Mouse (Mus musculus): ENCODE data around the gene Lims1. TPM values are rescaled to one million over a fixed set of nuclear protein-coding genes. Genes with fewer than 3 reads are reported as not detected.
"Not testable (repeated sequence)": the region's sequence is repeated elsewhere in the genome, so short reads cannot be mapped to it uniquely, and the experiment has no call there.

Gene Lims1
- polyA plus RNA-seq, 1 experiment from 2014 or later = 48.3 TPM

DNA sequence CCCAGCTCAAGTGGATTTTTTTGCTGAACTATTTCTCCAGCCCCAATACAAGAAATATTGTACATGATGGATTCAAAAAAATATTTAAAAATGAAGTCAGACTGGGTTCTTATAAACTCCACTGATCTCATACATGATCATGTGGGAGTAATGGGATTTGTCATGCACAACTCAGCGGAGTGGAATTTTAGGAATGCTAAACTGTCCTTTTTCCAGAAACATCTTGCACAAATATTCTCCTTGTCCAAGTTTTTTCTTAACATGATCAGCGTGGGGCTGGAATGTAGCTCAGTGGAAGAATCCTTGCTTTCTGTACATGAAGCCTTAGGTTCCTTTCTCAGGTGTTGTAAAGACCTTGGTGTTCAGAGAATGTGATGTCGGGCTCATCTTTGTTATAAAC is 2.4 kb upstream of the Lims1 start:
- WGBS = 93% methylated on average over 3 of the region's 3 CpGs
- Histone ChIP-seq H3K4me2 (ENCODE audit: low read depth, low read length) (no peak overlapping the region), H3K4me3 (ENCODE audit: low read depth, low read length) (no peak overlapping the region), H3K36me3 (ENCODE audit: control insufficient read depth, insufficient read depth, low read length) (no peaks in the 10 kb centered on the region), H3K9ac (replicated peaks; ENCODE audit: low read depth, low read length) (no peak overlapping the region), H3K27me3 (ENCODE audit: control insufficient read depth, insufficient read depth, low read length) (no peaks in the 10 kb centered on the region), H3K4me1 (ENCODE audit: control insufficient read depth, insufficient read depth, low read length) (peaks cover 4% of the 10 kb centered on the region; the same call in 1 of the 2 replicates), H3K27ac (ENCODE audit: low read depth, low read length) (no peak overlapping the region), H3K9me3 (ENCODE audit: control insufficient read depth, low read length) (no peaks in the 10 kb centered on the region)
- ATAC-seq (ENCODE audit: low read depth) = no peak

DNA sequence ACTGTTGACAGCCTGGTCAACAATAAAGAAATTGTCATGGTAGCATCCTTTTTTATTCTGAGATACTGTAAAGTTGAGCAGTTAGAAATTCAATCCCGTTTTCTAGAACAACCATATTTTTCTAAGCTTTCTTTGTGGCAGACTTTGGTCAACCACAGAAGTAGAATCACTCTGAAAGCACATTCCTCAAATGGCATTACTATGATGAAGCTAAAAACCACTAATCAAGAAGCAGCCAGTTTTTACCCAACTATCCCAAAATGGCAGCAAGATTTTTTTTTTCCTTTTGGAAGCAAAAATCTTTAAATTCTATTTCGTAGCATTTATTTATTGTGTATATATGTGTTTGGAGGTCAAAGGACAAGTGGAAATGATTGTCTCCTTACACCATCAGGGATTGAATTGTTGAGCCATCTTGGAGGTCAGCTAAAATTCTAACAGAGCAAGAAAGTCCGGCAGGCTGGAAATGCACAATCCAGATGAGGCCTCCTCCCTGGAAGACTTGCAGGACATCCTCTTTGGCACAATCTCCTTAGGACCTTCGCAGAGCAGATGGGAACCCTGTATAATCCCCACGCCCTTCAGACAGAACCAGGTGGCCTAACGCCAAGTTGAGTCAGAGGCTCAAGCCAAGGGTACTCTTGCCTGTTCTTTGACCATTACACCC is 772 bp upstream of the Lims1 start:
- 33% methylated on average over 6 of the region's 6 CpGs for WGBS
- Histone ChIP-seq H3K9me3 (ENCODE audit: control insufficient read depth, low read length) (no peaks in the 10 kb centered on the region), H3K4me2 (ENCODE audit: low read depth, low read length) (peak overlapping the region; percentile 55), H3K9ac (replicated peaks; ENCODE audit: low read depth, low read length) (no peak overlapping the region), H3K4me3 (ENCODE audit: low read depth, low read length) (peak overlapping the region; percentile 86), H3K27ac (ENCODE audit: low read depth, low read length) (peak overlapping the region; percentile 36), H3K27me3 (ENCODE audit: control insufficient read depth, insufficient read depth, low read length) (no peaks in the 10 kb centered on the region), H3K4me1 (ENCODE audit: control insufficient read depth, insufficient read depth, low read length) (peaks cover 15% of the 10 kb centered on the region; the same call in 1 of the 2 replicates), H3K36me3 (ENCODE audit: control insufficient read depth, insufficient read depth, low read length) (no peaks in the 10 kb centered on the region)
- ATAC-seq (ENCODE audit: low read depth) = no peak

GRCm38 (mm10) chr10:58326271-58326670 is 3.0 kb downstream of the Lims1 start:
- no peak for ATAC-seq (ENCODE audit: low read depth)
- peaks cover 15% of the 10 kb centered on the region; the same call in 1 of the 2 replicates for H3K4me1 ChIP-seq (ENCODE audit: control insufficient read depth, insufficient read depth, low read length)
- no peak overlapping the region for H3K27ac ChIP-seq (ENCODE audit: low read depth, low read length)
- 21% methylated on average over 3 of the region's 3 CpGs for WGBS
- H3K4me2 ChIP-seq (ENCODE audit: low read depth, low read length) = 0 out of 2 replicates have a peak overlapping the region, but pooled peaks have one; percentile 4
- no peaks in the 10 kb centered on the region for H3K27me3 ChIP-seq (ENCODE audit: control insufficient read depth, insufficient read depth, low read length)
- H3K4me3 ChIP-seq (ENCODE audit: low read depth, low read length) = no peak overlapping the region
- H3K9ac ChIP-seq (replicated peaks; ENCODE audit: low read depth, low read length) = no peak overlapping the region
- H3K36me3 ChIP-seq (ENCODE audit: control insufficient read depth, insufficient read depth, low read length) = no peaks in the 10 kb centered on the region
- no peaks in the 10 kb centered on the region for H3K9me3 ChIP-seq (ENCODE audit: control insufficient read depth, low read length)

DNA sequence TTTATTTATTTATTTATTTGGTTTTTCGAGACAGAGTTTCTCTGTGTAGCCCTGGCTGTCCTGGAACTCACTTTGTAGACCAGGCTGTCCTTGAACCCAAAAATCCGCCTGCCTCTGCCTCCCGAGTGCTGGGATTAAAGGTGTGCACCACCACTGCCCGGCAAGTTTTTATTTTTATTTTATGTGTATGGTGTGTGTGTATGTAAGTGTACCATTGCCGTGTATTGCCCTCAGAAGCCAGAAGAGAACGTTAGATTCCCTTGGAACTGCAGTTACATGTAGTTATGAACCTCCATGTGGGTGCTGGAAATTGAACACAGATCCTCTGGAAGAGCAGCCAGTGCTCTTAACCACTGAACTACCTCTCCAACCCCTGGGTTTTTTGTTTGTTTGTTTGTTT is 4.6 kb downstream of the Lims1 start:
- H3K4me3 ChIP-seq (ENCODE audit: low read depth, low read length); H3K27ac ChIP-seq (ENCODE audit: low read depth, low read length); H3K36me3 ChIP-seq (ENCODE audit: control insufficient read depth, insufficient read depth, low read length); ATAC-seq (ENCODE audit: low read depth); H3K4me2 ChIP-seq (ENCODE audit: low read depth, low read length); H3K27me3 ChIP-seq (ENCODE audit: control insufficient read depth, insufficient read depth, low read length); H3K9ac ChIP-seq (replicated peaks; ENCODE audit: low read depth, low read length); H3K9me3 ChIP-seq (ENCODE audit: control insufficient read depth, low read length): not testable (repeated sequence)
- 97% methylated on average over 6 of the region's 6 CpGs for WGBS
- peaks cover 15% of the 10 kb centered on the region; the same call in 1 of the 2 replicates for H3K4me1 ChIP-seq (ENCODE audit: control insufficient read depth, insufficient read depth, low read length)

- H3K9ac ChIP-seq (replicated peaks; ENCODE audit: low read depth, low read length) = no peak overlapping the region
- H3K9me3 ChIP-seq (ENCODE audit: control insufficient read depth, low read length) = no peaks in the 10 kb centered on the region
- H3K27ac ChIP-seq (ENCODE audit: low read depth, low read length) = no peak overlapping the region
- H3K27me3 ChIP-seq (ENCODE audit: control insufficient read depth, insufficient read depth, low read length) = no peaks in the 10 kb centered on the region
- WGBS = 96% methylated on average over 8 of the region's 8 CpGs
- no peak overlapping the region for H3K4me2 ChIP-seq (ENCODE audit: low read depth, low read length)
- no peaks in the 10 kb centered on the region for H3K36me3 ChIP-seq (ENCODE audit: control insufficient read depth, insufficient read depth, low read length)
- peaks cover 15% of the 10 kb centered on the region; the same call in 1 of the 2 replicates for H3K4me1 ChIP-seq (ENCODE audit: control insufficient read depth, insufficient read depth, low read length)
- no peak for ATAC-seq (ENCODE audit: low read depth)
- H3K4me3 ChIP-seq (ENCODE audit: low read depth, low read length) = no peak overlapping the region
Measured at GRCm38 (mm10) chr10:58328517-58329108, 5.3 kb downstream of the Lims1 start.

DNA sequence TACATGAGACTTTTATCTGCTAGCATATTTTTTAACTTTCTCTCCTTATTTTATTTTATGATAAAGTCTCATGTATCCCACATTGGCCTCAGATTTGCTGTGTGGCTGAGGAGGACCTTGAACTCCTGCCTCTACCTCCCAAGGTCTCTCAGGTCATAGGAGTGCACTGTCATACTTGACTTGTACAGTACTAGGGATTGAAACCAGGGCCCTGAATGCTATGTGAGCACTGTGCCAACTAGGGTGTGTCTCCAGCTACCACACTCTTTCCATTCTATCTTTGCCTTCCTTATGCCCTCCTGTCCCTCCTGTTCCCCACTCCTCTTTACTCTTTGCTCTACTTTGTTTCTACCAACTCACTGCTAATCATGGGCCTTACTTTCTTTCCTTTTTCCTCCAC is 7.4 kb downstream of the Lims1 start:
- Histone ChIP-seq H3K4me3 (ENCODE audit: low read depth, low read length) (no peak overlapping the region), H3K9me3 (ENCODE audit: control insufficient read depth, low read length) (no peaks in the 10 kb centered on the region), H3K27me3 (ENCODE audit: control insufficient read depth, insufficient read depth, low read length) (no peaks in the 10 kb centered on the region), H3K9ac (replicated peaks; ENCODE audit: low read depth, low read length) (no peak overlapping the region), H3K4me1 (ENCODE audit: control insufficient read depth, insufficient read depth, low read length) (peaks cover 12% of the 10 kb centered on the region; the same call in 1 of the 2 replicates), H3K4me2 (ENCODE audit: low read depth, low read length) (no peak overlapping the region), H3K36me3 (ENCODE audit: control insufficient read depth, insufficient read depth, low read length) (no peaks in the 10 kb centered on the region), H3K27ac (ENCODE audit: low read depth, low read length) (no peak overlapping the region)
- no peak for ATAC-seq (ENCODE audit: low read depth)

DNA sequence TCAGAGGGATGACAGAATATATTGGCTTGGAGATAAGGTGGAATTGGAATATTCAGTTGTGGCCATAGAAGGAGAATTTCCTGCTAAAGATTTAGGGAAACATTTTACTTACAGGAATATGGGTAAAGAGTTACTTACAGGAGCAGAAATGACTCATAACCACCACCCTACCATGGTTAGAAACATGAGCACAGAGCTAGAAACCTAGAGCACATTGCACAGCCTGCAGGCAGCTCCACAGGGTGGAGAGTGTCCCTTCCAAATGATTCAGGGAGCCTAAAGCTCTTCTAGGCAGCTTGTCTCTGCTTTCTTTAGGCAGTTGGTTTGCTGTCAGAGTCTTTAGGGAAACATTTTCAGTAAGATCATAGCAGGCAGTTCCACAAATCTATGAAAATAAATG is 8.5 kb downstream of the Lims1 start:
- Histone ChIP-seq H3K27me3 (ENCODE audit: control insufficient read depth, insufficient read depth, low read length) (no peaks in the 10 kb centered on the region), H3K9me3 (ENCODE audit: control insufficient read depth, low read length) (no peaks in the 10 kb centered on the region), H3K36me3 (ENCODE audit: control insufficient read depth, insufficient read depth, low read length) (no peaks in the 10 kb centered on the region), H3K4me3 (ENCODE audit: low read depth, low read length) (no peak overlapping the region), H3K4me2 (ENCODE audit: low read depth, low read length) (no peak overlapping the region), H3K4me1 (ENCODE audit: control insufficient read depth, insufficient read depth, low read length) (peaks cover 2% of the 10 kb centered on the region; the same call in 1 of the 2 replicates), H3K27ac (ENCODE audit: low read depth, low read length) (no peak overlapping the region), H3K9ac (replicated peaks; ENCODE audit: low read depth, low read length) (no peak overlapping the region)
- ATAC-seq (ENCODE audit: low read depth) = no peak

GRCm38 (mm10) chr10:58333414-58333813 is 10.1 kb downstream of the Lims1 start:
- Histone ChIP-seq H3K36me3 (ENCODE audit: control insufficient read depth, insufficient read depth, low read length) (no peaks in the 10 kb centered on the region), H3K9me3 (ENCODE audit: control insufficient read depth, low read length) (no peaks in the 10 kb centered on the region), H3K9ac (replicated peaks; ENCODE audit: low read depth, low read length) (no peak overlapping the region), H3K4me2 (ENCODE audit: low read depth, low read length) (no peak overlapping the region), H3K4me1 (ENCODE audit: control insufficient read depth, insufficient read depth, low read length) (0 out of 2 replicates have a peak, but pooled peaks cover 3% of the 10 kb centered on the region), H3K27ac (ENCODE audit: low read depth, low read length) (no peak overlapping the region), H3K4me3 (ENCODE audit: low read depth, low read length) (no peak overlapping the region), H3K27me3 (ENCODE audit: control insufficient read depth, insufficient read depth, low read length) (no peaks in the 10 kb centered on the region)
- ATAC-seq (ENCODE audit: low read depth) = no peak
- WGBS = 98% methylated on average over 5 of the region's 5 CpGs

DNA sequence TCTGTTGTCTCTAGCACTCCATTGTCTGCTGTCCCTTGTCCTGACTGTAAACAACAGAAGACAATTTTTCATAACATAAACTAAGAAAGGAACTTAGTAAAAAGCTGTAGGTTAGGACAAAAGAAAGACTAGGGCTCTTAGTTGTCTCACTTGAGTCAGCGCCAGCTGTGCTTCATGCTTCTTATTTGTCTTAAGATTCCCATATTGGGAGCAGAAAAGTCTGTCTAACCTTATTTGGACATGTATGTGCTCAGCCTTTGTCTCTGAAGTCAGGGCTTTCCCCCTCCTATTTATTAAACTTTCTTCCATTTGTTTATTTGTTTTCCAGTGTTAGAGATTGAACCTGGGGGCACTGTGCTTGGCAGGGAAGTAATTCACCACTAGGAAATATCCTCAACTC is 12.9 kb downstream of the Lims1 start:
- Histone ChIP-seq H3K9ac (replicated peaks; ENCODE audit: low read depth, low read length) (no peak overlapping the region), H3K36me3 (ENCODE audit: control insufficient read depth, insufficient read depth, low read length) (no peaks in the 10 kb centered on the region), H3K27me3 (ENCODE audit: control insufficient read depth, insufficient read depth, low read length) (no peaks in the 10 kb centered on the region), H3K4me1 (ENCODE audit: control insufficient read depth, insufficient read depth, low read length) (0 out of 2 replicates have a peak, but pooled peaks cover 3% of the 10 kb centered on the region), H3K9me3 (ENCODE audit: control insufficient read depth, low read length) (no peaks in the 10 kb centered on the region), H3K27ac (ENCODE audit: low read depth, low read length) (no peak overlapping the region), H3K4me3 (ENCODE audit: low read depth, low read length) (no peak overlapping the region), H3K4me2 (ENCODE audit: low read depth, low read length) (no peak overlapping the region)
- 82% methylated on average over 1 of the region's 1 CpGs for WGBS
- no peak for ATAC-seq (ENCODE audit: low read depth)
